Mouse (Mus musculus) kidney, embryonic 14.5 days (tissue): Measurements from ENCODE around the gene Gm11939. TPM values are rescaled to one million over a fixed set of nuclear protein-coding genes. Genes with fewer than 3 reads are reported as not detected.
"Not testable (repeated sequence)": the region's sequence is repeated elsewhere in the genome, so short reads cannot be mapped to it uniquely, and the experiment has no call there.

ENCODE experiments used
- ATAC-seq: fragments of 200-750 bp; cut with Nextera tagmentation; 2 replicates; pipeline ENCODE4 v1.8.0; 2017; ENCODE audit warnings: moderate number of reproducible peaks, mild to moderate bottlenecking, moderate TSS enrichment, moderate library complexity; ENCODE audit not compliant: low FRiP score, low TSS enrichment
- H3K27ac ChIP-seq: fragments of 300-500 bp; sonication (generic); 2 replicates; pipeline ENCODE4 v1.5.1; 2014; ENCODE audit warnings: low read depth, mild to moderate bottlenecking, low read length, moderate library complexity, mixed read lengths
- H3K27me3 ChIP-seq: fragments of 300-500 bp; sonication (generic); 2 replicates; pipeline ENCODE4 v1.6.1; 2014; ENCODE audit warnings: mild to moderate bottlenecking, low read length; ENCODE audit not compliant: control insufficient read depth, insufficient read depth
- H3K36me3 ChIP-seq: fragments of 300-500 bp; sonication (generic); 2 replicates; pipeline ENCODE4 v1.6.1; 2014; ENCODE audit warnings: low read length, mixed read lengths; ENCODE audit not compliant: control insufficient read depth, insufficient read depth
- H3K4me1 ChIP-seq: fragments of 300-500 bp; sonication (generic); 2 replicates; pipeline ENCODE4 v1.6.1; 2014; ENCODE audit warnings: low read length, mixed read lengths; ENCODE audit not compliant: control insufficient read depth, insufficient read depth
- H3K4me2 ChIP-seq: fragments of 300-500 bp; sonication (generic); replicated peaks from 2 replicates; pipeline ENCODE4 v1.6.1; 2014; ENCODE audit warnings: low read depth, mild to moderate bottlenecking, low read length
- H3K4me3 ChIP-seq: fragments of 300-500 bp; sonication (generic); 2 replicates; pipeline ENCODE4 v1.5.1; 2014; ENCODE audit warnings: mild to moderate bottlenecking, low read length
- H3K9ac ChIP-seq: fragments of 300-500 bp; sonication (generic); 2 replicates; pipeline ENCODE4 v1.6.1; 2014; ENCODE audit warnings: low read depth, mild to moderate bottlenecking, low read length, moderate library complexity
- H3K9me3 ChIP-seq: fragments of 300-500 bp; sonication (generic); 2 replicates; pipeline ENCODE4 v1.6.1; 2016; ENCODE audit warnings: low read length; ENCODE audit not compliant: control insufficient read depth
- WGBS: fragments of 180-500 bp; shearing (Covaris S2); extraction: QIAGEN DNeasy Blood & Tissue Kit; methylation state at CpG from one replicate; pipeline ENCODE4 v1.1.7; 2014; 5-methylcytosine and 5-hydroxymethylcytosine counted together
- polyA plus RNA-seq: library from polyadenylated mRNA; unstranded; fragments of >200 nt; fragmentation: Nextera tagmentation; extraction: Ambion mirVana; gene quantifications from 2 replicates; pipeline ENCODE4 v1.2.1, GENCODE M21; 2014

Gm11939 gene
- polyA plus RNA-seq = not detected in 2 replicates

DNA sequence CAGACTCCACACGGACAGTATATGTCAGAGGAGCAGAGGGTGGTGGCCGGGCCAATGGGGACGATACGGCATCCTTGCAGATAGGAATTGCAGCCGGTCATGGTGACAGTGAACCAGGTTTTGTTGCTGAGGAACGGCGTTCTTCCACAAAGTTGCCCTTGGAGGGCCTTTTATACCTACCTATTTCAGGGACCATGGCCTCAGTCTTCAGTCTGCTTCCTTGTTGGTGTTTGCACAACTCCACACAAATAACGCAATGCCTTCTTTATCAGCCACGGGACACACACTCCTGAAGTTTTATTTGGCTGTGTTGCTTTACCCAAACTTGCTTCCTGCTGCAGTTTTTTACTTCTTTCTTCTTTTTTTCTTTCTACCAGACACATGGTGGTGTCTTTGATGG, at the start of gene Gm11939:
Gene Gm11939, minus strand, starts transcription at position 101 of the 400 bp plus-strand sequence.
- Histone ChIP-seq H3K36me3 (no peaks in the 10 kb centered on the region), H3K4me1 (no peaks in the 10 kb centered on the region), H3K4me2 (no peak within 1 kb of the TSS), H3K27ac (no peak within 1 kb of the TSS), H3K4me3 (no peak within 1 kb of the TSS), H3K9ac (no peak within 1 kb of the TSS), H3K9me3 (no peaks in the 10 kb centered on the region), H3K27me3 (no peaks in the 10 kb centered on the region)
- 89% methylated on average over 9 of the region's 9 CpGs for WGBS
- ATAC-seq = no peak

DNA sequence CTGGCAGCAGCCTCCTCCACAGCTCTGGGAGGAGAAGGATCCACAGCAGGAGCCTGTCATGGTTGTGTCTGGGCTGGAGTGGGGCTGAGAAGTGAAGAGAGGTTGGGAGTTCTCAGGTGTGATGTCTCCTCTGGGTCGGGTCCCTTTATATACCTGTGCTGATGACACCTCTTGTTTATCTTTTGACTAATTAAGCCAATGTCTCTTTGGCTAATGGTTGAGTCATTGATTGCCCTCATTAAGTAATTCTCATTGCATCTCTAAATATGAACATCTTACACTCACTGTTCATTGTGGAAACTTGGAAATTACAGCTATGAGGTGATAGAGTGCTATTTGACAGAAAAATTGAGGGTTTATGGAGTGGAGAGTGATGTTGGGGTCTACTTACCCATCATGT, 43.9 kb upstream of the Gm11939 start, which contains the start of gene Gm11938:
Gene Gm11938, minus strand, starts transcription at position 101 of the 400 bp plus-strand sequence.
- H3K4me2 ChIP-seq, H3K4me3 ChIP-seq, H3K9ac ChIP-seq, H3K27ac ChIP-seq, H3K4me1 ChIP-seq, ATAC-seq, H3K9me3 ChIP-seq, H3K36me3 ChIP-seq, H3K27me3 ChIP-seq: not testable (repeated sequence)
- WGBS = 65% methylated on average over 1 of the region's 1 CpGs

DNA sequence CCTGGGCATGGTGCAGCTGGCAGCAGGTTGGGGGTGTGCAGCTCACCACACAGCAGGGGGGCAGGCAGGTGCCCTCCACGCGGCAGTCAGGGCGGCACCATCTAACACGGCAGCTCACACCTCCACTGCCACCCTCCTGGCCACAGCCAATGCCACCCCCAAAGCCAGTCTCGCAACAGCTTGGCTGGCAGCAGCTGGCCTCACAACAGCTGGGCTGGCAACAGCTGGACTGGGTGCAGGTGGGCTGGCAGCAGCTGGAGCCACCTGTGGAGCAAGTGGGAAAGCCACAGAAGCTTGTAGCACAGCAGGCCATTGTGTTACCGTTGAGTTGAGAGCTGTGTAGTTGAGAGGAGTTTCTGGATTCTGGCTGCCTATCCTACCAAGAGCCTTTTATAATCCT, 38.5 kb upstream of the Gm11939 start, which contains the start of gene Krtap9-3:
Gene Krtap9-3, minus strand, starts transcription at position 364 of the 400 bp plus-strand sequence.
- H3K4me2 ChIP-seq, H3K9ac ChIP-seq, H3K27me3 ChIP-seq, H3K9me3 ChIP-seq, H3K4me1 ChIP-seq, H3K36me3 ChIP-seq, H3K27ac ChIP-seq, H3K4me3 ChIP-seq, ATAC-seq: not testable (repeated sequence)
- 81% methylated on average over 6 of the region's 6 CpGs for WGBS

DNA sequence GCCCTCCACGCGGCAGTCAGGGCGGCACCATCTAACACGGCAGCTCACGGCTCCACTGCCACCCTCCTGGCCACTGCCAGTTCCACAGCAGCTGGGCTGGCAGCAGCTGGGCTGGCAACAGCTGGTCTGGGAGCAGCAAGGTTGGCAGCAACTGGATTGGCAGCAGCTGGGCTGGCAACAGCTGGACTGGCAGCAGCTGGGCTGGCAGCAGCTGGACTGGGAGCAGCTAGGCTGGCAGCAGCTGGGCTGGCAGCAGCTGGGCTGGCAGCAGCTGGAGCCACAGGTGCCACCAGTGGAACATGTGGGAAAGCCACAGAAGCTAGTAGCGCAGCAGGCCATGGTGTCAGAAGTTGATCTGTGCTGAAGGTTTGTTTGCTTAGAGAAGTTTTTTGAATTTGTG, 31.7 kb upstream of the Gm11939 start, which contains the start of gene Krtap1-3:
Gene Krtap1-3, minus strand, starts transcription at position 359 of the 400 bp plus-strand sequence.
- ATAC-seq = no peak
- H3K27ac ChIP-seq = no peak within 1 kb of the TSS
- no peak within 1 kb of the TSS for H3K4me2 ChIP-seq
- no peaks in the 10 kb centered on the region for H3K4me1 ChIP-seq
- no peaks in the 10 kb centered on the region for H3K27me3 ChIP-seq
- H3K9ac ChIP-seq = no peak within 1 kb of the TSS
- no peaks in the 10 kb centered on the region for H3K9me3 ChIP-seq
- H3K36me3 ChIP-seq = no peaks in the 10 kb centered on the region
- H3K4me3 ChIP-seq = no peak within 1 kb of the TSS
- 92% methylated on average over 6 of the region's 6 CpGs for WGBS

DNA sequence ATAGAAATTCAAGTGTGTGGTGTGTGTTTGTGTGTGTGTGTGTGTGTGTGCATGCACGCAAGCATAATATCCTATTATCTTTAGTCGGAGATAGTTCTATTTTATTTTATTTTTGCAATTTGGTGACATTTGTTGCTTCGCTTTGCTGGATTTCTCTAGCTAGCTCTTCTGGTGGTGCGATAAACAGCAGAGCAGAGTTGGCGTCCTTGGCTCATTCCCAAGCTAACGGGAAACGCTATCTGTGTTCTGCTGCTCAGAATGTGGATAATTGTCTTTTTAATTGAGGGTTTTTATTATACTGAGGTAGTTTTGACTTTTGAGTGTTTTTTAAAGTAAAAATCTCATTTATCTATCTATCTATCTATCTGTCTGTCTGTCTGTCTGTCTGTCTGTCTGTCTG, 25.8 kb upstream of the Gm11939 start:
- H3K27ac ChIP-seq = no peak overlapping the region
- no peaks in the 10 kb centered on the region for H3K4me1 ChIP-seq
- no peak overlapping the region for H3K9ac ChIP-seq
- ATAC-seq = no peak
- no peaks in the 10 kb centered on the region for H3K36me3 ChIP-seq
- H3K4me2 ChIP-seq = no peak overlapping the region
- H3K4me3 ChIP-seq = no peak overlapping the region
- WGBS = 90% methylated on average over 7 of the region's 7 CpGs
- no peaks in the 10 kb centered on the region for H3K9me3 ChIP-seq
- H3K27me3 ChIP-seq = no peaks in the 10 kb centered on the region

DNA sequence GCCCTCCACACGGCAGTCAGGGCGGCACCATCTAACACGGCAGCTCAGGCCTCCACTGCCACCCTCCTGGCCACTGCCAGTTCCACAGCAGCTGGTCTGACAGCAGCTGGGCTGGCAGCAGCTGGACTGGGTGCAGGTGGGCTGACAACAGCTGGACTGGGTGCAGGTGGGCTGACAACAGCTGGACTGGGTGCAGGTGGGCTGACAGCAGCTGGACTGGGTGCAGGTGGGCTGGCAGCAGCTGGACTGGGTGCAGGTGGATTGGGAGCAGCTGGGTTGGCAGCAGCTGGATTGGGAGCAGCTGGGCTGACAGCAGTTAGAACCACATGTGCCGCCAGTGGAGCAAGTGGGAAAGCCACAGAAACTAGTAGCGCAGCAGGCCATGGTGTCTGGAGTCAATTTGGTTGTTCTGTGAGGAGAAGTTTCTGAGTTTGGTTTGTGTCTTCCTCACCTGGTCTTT, 24.0 kb upstream of the Gm11939 start, which contains the start of gene Krtap1-4:
Gene Krtap1-4, minus strand, starts transcription at position 410 of the 460 bp plus-strand sequence.
- no peaks in the 10 kb centered on the region for H3K36me3 ChIP-seq
- H3K4me1 ChIP-seq = no peaks in the 10 kb centered on the region
- no peak within 1 kb of the TSS for H3K4me2 ChIP-seq
- no peak within 1 kb of the TSS for H3K9ac ChIP-seq
- H3K9me3 ChIP-seq = no peaks in the 10 kb centered on the region
- no peak within 1 kb of the TSS for H3K4me3 ChIP-seq
- H3K27ac ChIP-seq = no peak within 1 kb of the TSS
- ATAC-seq = no peak
- 75% methylated on average over 5 of the region's 5 CpGs for WGBS
- no peaks in the 10 kb centered on the region for H3K27me3 ChIP-seq

DNA sequence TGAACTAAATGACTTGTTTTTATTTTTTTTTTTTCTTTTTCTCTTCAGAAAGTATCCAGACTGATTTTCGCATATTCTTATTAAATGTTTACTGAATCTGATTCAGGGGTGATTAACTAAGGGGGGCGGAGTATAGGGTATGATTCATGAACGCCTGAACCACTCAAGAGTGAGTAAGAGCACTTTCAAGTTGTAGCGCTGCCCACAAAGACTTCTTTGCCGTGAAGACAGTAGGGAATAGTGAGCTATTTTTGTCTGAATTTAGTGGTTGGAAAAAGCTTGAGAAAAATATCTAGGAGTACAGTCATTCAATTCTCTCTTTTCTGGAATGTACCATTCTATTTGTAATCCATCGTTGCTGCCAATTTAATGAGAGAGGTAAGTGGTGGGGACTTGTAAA, 22.3 kb upstream of the Gm11939 start:
- whole genome bisulfite sequencing = 87% methylated on average over 6 of the region's 6 CpGs
- no peaks in the 10 kb centered on the region for H3K4me1 ChIP-seq
- no peaks in the 10 kb centered on the region for H3K9me3 ChIP-seq
- H3K4me3 ChIP-seq = no peak overlapping the region
- H3K27me3 ChIP-seq = no peaks in the 10 kb centered on the region
- no peak overlapping the region for H3K4me2 ChIP-seq
- ATAC-seq = no peak
- H3K36me3 ChIP-seq = no peaks in the 10 kb centered on the region
- H3K9ac ChIP-seq = no peak overlapping the region
- H3K27ac ChIP-seq = no peak overlapping the region

DNA sequence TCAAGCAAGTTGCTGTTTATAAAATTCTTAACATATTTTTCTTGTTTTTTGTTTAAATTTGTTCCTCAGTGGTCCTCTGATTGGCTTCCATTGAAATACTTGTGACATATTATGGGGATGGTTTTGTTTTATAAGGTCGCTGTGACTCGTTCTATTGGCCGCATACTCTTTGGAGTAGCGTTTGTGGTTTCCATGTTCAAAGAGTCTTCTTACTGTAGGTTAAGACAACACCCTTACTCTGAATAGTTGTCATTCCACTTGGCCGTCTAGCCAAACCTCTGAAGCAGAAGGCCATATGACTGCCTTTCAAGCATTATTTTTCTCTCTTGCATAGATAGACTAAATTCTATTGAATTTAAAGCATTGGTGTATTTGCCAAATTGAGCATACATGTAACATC, 21.8 kb upstream of the Gm11939 start:
- Histone ChIP-seq H3K27me3 (no peaks in the 10 kb centered on the region), H3K4me1 (no peaks in the 10 kb centered on the region), H3K4me2 (no peak overlapping the region), H3K36me3 (no peaks in the 10 kb centered on the region), H3K4me3 (no peak overlapping the region), H3K27ac (no peak overlapping the region), H3K9ac (no peak overlapping the region), H3K9me3 (no peaks in the 10 kb centered on the region)
- no peak for ATAC-seq
- 92% methylated on average over 5 of the region's 5 CpGs for WGBS

DNA sequence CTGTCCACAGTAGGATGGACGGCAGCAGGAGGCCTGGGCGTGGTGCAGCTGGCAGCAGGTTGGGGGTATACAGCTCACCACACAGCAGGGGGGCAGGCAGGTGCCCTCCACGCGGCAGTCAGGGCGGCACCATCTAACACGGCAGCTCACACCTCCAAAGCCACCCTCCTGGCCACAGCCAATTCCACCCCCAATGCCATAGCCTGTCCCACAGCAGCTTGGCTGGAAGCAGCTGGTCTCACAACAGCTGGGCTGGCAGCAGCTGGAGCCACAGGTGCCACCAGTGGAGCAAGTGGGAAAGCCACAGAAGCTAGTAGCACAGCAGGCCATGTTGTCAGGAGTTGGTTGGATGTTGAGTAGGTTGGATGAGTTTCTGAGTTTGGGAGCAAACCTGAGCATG, 21.4 kb upstream of the Gm11939 start, which contains the start of gene Krtap1-5:
Gene Krtap1-5, minus strand, starts transcription at position 381 of the 400 bp plus-strand sequence.
- H3K36me3 ChIP-seq = no peaks in the 10 kb centered on the region
- 81% methylated on average over 6 of the region's 6 CpGs for WGBS
- no peak within 1 kb of the TSS for H3K27ac ChIP-seq
- no peak for ATAC-seq
- no peak within 1 kb of the TSS for H3K9ac ChIP-seq
- no peaks in the 10 kb centered on the region for H3K9me3 ChIP-seq
- no peaks in the 10 kb centered on the region for H3K4me1 ChIP-seq
- no peak within 1 kb of the TSS for H3K4me2 ChIP-seq
- H3K27me3 ChIP-seq = no peaks in the 10 kb centered on the region
- H3K4me3 ChIP-seq = no peak within 1 kb of the TSS
